Mouse (Mus musculus) gastrocnemius, postnatal 10 days (tissue): ENCODE measurements around the gene Gm5475. TPM values are rescaled to one million over a fixed set of nuclear protein-coding genes. Genes with fewer than 3 reads are reported as not detected.

ENCODE experiments used
- DNase-seq: peaks from one replicate; pipeline ENCODE4 v3.0.0; 2021; ENCODE audit warnings: mixed read lengths
- total RNA-seq, 2 experiments: library from RNA; stranded (reverse); gene quantifications; 2 replicates each; pipeline ENCODE4 v1.2.3; 2021

Gene Gm5475
- total RNA-seq, 2 experiments from 2014 or later = 0.18 TPM; not detected in 1

GRCm38 (mm10) chr15:100413306-100413705 lies 8.6 kb upstream of the Gm5475 start:
- no peak for DNase-seq

GRCm38 (mm10) chr15:100414011-100414410 lies 7.9 kb upstream of the Gm5475 start:
- DNase-seq = no peak

- no peak for DNase-seq
Measured at GRCm38 (mm10) chr15:100414942-100415341, 7.0 kb upstream of the Gm5475 start.

GRCm38 (mm10) chr15:100415684-100416083 lies 6.3 kb upstream of the Gm5475 start:
- no peak for DNase-seq

- DNase-seq = no peak
Measured at GRCm38 (mm10) chr15:100417854-100418450, 4.0 kb upstream of the Gm5475 start.

GRCm38 (mm10) chr15:100419311-100419710 lies 2.6 kb upstream of the Gm5475 start:
- DNase-seq = no peak

GRCm38 (mm10) chr15:100419901-100420745 lies 1.8 kb upstream of the Gm5475 start:
- DNase-seq = no peak

- DNase-seq = no peak
Measured at GRCm38 (mm10) chr15:100421059-100421757, 739 bp upstream of the Gm5475 start.

- DNase-seq = no peak
Measured at GRCm38 (mm10) chr15:100422476-100422875, 529 bp downstream of the Gm5475 start.

GRCm38 (mm10) chr15:100422899-100423860 lies 1.2 kb downstream of the Gm5475 start:
- DNase-seq = peak; percentile 96

- DNase-seq = no peak
Measured at GRCm38 (mm10) chr15:100423916-100424315, 2.0 kb downstream of the Gm5475 start.

- DNase-seq = no peak
Measured at GRCm38 (mm10) chr15:100424396-100425122, 2.6 kb downstream of the Gm5475 start, which contains the start of gene Slc11a2. Gene Slc11a2 (minus strand): TSS chr15:100425072.

GRCm38 (mm10) chr15:100428296-100428905 lies 6.5 kb downstream of the Gm5475 start:
- DNase-seq = no peak

- DNase-seq = no peak
Measured at GRCm38 (mm10) chr15:100429959-100430565, 8.1 kb downstream of the Gm5475 start.

- DNase-seq = no peak
Measured at GRCm38 (mm10) chr15:100433234-100433633, 11.3 kb downstream of the Gm5475 start.

GRCm38 (mm10) chr15:100436112-100436511 lies 14.2 kb downstream of the Gm5475 start:
- DNase-seq = no peak

- no peak for DNase-seq
Measured at GRCm38 (mm10) chr15:100436518-100436917, 14.6 kb downstream of the Gm5475 start.

- DNase-seq = peak; percentile 70
Measured at GRCm38 (mm10) chr15:100443126-100443922, 21.4 kb downstream of the Gm5475 start.

- DNase-seq = no peak
Measured at GRCm38 (mm10) chr15:100446887-100447286, 24.9 kb downstream of the Gm5475 start.
